Mouse (Mus musculus): ENCODE results near the gene Gm765. TPM values are rescaled to one million over a fixed set of nuclear protein-coding genes. Genes with fewer than 3 reads are reported as not detected.

Gene Gm765
- not detected in 2 replicates for polyA plus RNA-seq (2014; fragmentation: Nextera tagmentation; extraction: Ambion mirVana)

GRCm38 (mm10) chr6:98342654-98343053, at the start of gene Gm765:
Gene Gm765 (minus strand): TSS chr6:98342754.
- H3K36me3 ChIP-seq (ENCODE audit: control insufficient read depth, insufficient read depth, low read length) = no peaks in the 10 kb centered on the region
- DNase-seq (ENCODE audit: low spot score) = no peak

GRCm38 (mm10) chr6:98385487-98385886, 42.9 kb upstream of the Gm765 start:
- 82% methylated on average over 8 of the region's 8 CpGs for WGBS
- no peak for ATAC-seq (replicated peaks; ENCODE audit: low FRiP score, low TSS enrichment, low read depth)

More at GRCm38 (mm10) chr6:98342654-98343053, at the start of gene Gm765:
- no peak within 1 kb of the TSS for H3K4me3 ChIP-seq (ENCODE audit: low read depth, low read length)
- 80% methylated on average over 5 of the region's 5 CpGs for WGBS
- no peak within 1 kb of the TSS for H3K9ac ChIP-seq (ENCODE audit: low read length)
- no peaks in the 10 kb centered on the region for H3K27me3 ChIP-seq (replicated peaks; ENCODE audit: control insufficient read depth, insufficient read depth, low read length)
- no peaks in the 10 kb centered on the region for H3K4me1 ChIP-seq (replicated peaks; ENCODE audit: control insufficient read depth, insufficient read depth, low read length)
- no peak within 1 kb of the TSS for H3K4me2 ChIP-seq (ENCODE audit: low read length)
- no peaks in the 10 kb centered on the region for H3K9me3 ChIP-seq (ENCODE audit: control insufficient read depth, low read length)
- H3K27ac ChIP-seq (ENCODE audit: low read depth) = no peak within 1 kb of the TSS
- no peak for ATAC-seq (replicated peaks; ENCODE audit: low FRiP score, low TSS enrichment, low read depth)

GRCm38 (mm10) chr6:98384431-98384830, 41.9 kb upstream of the Gm765 start:
- Histone ChIP-seq H3K36me3 (ENCODE audit: control insufficient read depth, insufficient read depth, low read length) (no peaks in the 10 kb centered on the region), H3K9me3 (ENCODE audit: control insufficient read depth, low read length) (no peaks in the 10 kb centered on the region), H3K4me1 (replicated peaks; ENCODE audit: control insufficient read depth, insufficient read depth, low read length) (0 out of 2 replicates have a peak, but pooled peaks cover 3% of the 10 kb centered on the region), H3K9ac (ENCODE audit: low read length) (no peak overlapping the region), H3K4me2 (ENCODE audit: low read length) (no peak overlapping the region), H3K27me3 (replicated peaks; ENCODE audit: control insufficient read depth, insufficient read depth, low read length) (no peaks in the 10 kb centered on the region), H3K27ac (ENCODE audit: low read depth) (no peak overlapping the region), H3K4me3 (ENCODE audit: low read depth, low read length) (no peak overlapping the region)
- DNase-seq (ENCODE audit: low spot score) (no peak), ATAC-seq (replicated peaks; ENCODE audit: low FRiP score, low TSS enrichment, low read depth) (no peak)
- WGBS = 85% methylated on average over 8 of the region's 8 CpGs

More at GRCm38 (mm10) chr6:98385487-98385886, 42.9 kb upstream of the Gm765 start:
- Histone ChIP-seq H3K27me3 (replicated peaks; ENCODE audit: control insufficient read depth, insufficient read depth, low read length) (no peaks in the 10 kb centered on the region), H3K36me3 (ENCODE audit: control insufficient read depth, insufficient read depth, low read length) (no peaks in the 10 kb centered on the region), H3K27ac (ENCODE audit: low read depth) (no peak overlapping the region), H3K4me2 (ENCODE audit: low read length) (no peak overlapping the region), H3K9ac (ENCODE audit: low read length) (no peak overlapping the region), H3K4me1 (replicated peaks; ENCODE audit: control insufficient read depth, insufficient read depth, low read length) (0 out of 2 replicates have a peak, but pooled peaks cover 3% of the 10 kb centered on the region), H3K4me3 (ENCODE audit: low read depth, low read length) (no peak overlapping the region), H3K9me3 (ENCODE audit: control insufficient read depth, low read length) (no peaks in the 10 kb centered on the region)
- DNase-seq (ENCODE audit: low spot score) = no peak

GRCm38 (mm10) chr6:98383411-98383810, 40.9 kb upstream of the Gm765 start:
- Histone ChIP-seq H3K4me1 (replicated peaks; ENCODE audit: control insufficient read depth, insufficient read depth, low read length) (0 out of 2 replicates have a peak, but pooled peaks cover 3% of the 10 kb centered on the region), H3K27ac (ENCODE audit: low read depth) (no peak overlapping the region), H3K4me3 (ENCODE audit: low read depth, low read length) (no peak overlapping the region), H3K36me3 (ENCODE audit: control insufficient read depth, insufficient read depth, low read length) (no peaks in the 10 kb centered on the region), H3K9ac (ENCODE audit: low read length) (no peak overlapping the region), H3K4me2 (ENCODE audit: low read length) (no peak overlapping the region), H3K9me3 (ENCODE audit: control insufficient read depth, low read length) (no peaks in the 10 kb centered on the region), H3K27me3 (replicated peaks; ENCODE audit: control insufficient read depth, insufficient read depth, low read length) (no peaks in the 10 kb centered on the region)
- ATAC-seq (replicated peaks; ENCODE audit: low FRiP score, low TSS enrichment, low read depth) = no peak
- no peak for DNase-seq (ENCODE audit: low spot score)
- WGBS = 46% methylated on average over 6 of the region's 6 CpGs

GRCm38 (mm10) chr6:98366199-98366598, 23.6 kb upstream of the Gm765 start:
- Histone ChIP-seq H3K4me1 (replicated peaks; ENCODE audit: control insufficient read depth, insufficient read depth, low read length) (no peaks in the 10 kb centered on the region), H3K9me3 (ENCODE audit: control insufficient read depth, low read length) (no peaks in the 10 kb centered on the region), H3K27me3 (replicated peaks; ENCODE audit: control insufficient read depth, insufficient read depth, low read length) (no peaks in the 10 kb centered on the region), H3K27ac (ENCODE audit: low read depth) (no peak overlapping the region), H3K36me3 (ENCODE audit: control insufficient read depth, insufficient read depth, low read length) (no peaks in the 10 kb centered on the region), H3K4me3 (ENCODE audit: low read depth, low read length) (no peak overlapping the region), H3K9ac (ENCODE audit: low read length) (no peak overlapping the region), H3K4me2 (ENCODE audit: low read length) (no peak overlapping the region)
- 81% methylated on average over 4 of the region's 4 CpGs for WGBS
- ATAC-seq (replicated peaks; ENCODE audit: low FRiP score, low TSS enrichment, low read depth) (no peak), DNase-seq (ENCODE audit: low spot score) (no peak)

- ATAC-seq (replicated peaks; ENCODE audit: low FRiP score, low TSS enrichment, low read depth) (no peak), DNase-seq (ENCODE audit: low spot score) (no peak)
- Histone ChIP-seq H3K4me1 (replicated peaks; ENCODE audit: control insufficient read depth, insufficient read depth, low read length) (no peaks in the 10 kb centered on the region), H3K9me3 (ENCODE audit: control insufficient read depth, low read length) (no peaks in the 10 kb centered on the region), H3K27me3 (replicated peaks; ENCODE audit: control insufficient read depth, insufficient read depth, low read length) (no peaks in the 10 kb centered on the region), H3K27ac (ENCODE audit: low read depth) (no peak overlapping the region), H3K9ac (ENCODE audit: low read length) (no peak overlapping the region), H3K36me3 (ENCODE audit: control insufficient read depth, insufficient read depth, low read length) (no peaks in the 10 kb centered on the region), H3K4me3 (ENCODE audit: low read depth, low read length) (no peak overlapping the region), H3K4me2 (ENCODE audit: low read length) (no peak overlapping the region)
- WGBS = 76% methylated on average over 5 of the region's 5 CpGs
Observed at GRCm38 (mm10) chr6:98355271-98355670, 12.7 kb upstream of the Gm765 start.

GRCm38 (mm10) chr6:98353285-98353684, 10.7 kb upstream of the Gm765 start:
- Histone ChIP-seq H3K4me3 (ENCODE audit: low read depth, low read length) (no peak overlapping the region), H3K36me3 (ENCODE audit: control insufficient read depth, insufficient read depth, low read length) (no peaks in the 10 kb centered on the region), H3K4me1 (replicated peaks; ENCODE audit: control insufficient read depth, insufficient read depth, low read length) (no peaks in the 10 kb centered on the region), H3K9me3 (ENCODE audit: control insufficient read depth, low read length) (no peaks in the 10 kb centered on the region), H3K4me2 (ENCODE audit: low read length) (no peak overlapping the region), H3K9ac (ENCODE audit: low read length) (no peak overlapping the region), H3K27me3 (replicated peaks; ENCODE audit: control insufficient read depth, insufficient read depth, low read length) (no peaks in the 10 kb centered on the region), H3K27ac (ENCODE audit: low read depth) (no peak overlapping the region)
- DNase-seq (ENCODE audit: low spot score) = no peak
- 92% methylated on average over 3 of the region's 3 CpGs for WGBS
- ATAC-seq (replicated peaks; ENCODE audit: low FRiP score, low TSS enrichment, low read depth) = no peak

GRCm38 (mm10) chr6:98332714-98333113, 9.8 kb downstream of the Gm765 start:
- no peak overlapping the region for H3K9ac ChIP-seq (ENCODE audit: low read length)

GRCm38 (mm10) chr6:98311659-98312058, 30.9 kb downstream of the Gm765 start:
- Histone ChIP-seq H3K4me3 (ENCODE audit: low read depth, low read length) (no peak overlapping the region), H3K27ac (ENCODE audit: low read depth) (no peak overlapping the region)
- WGBS = 52% methylated on average over 5 of the region's 5 CpGs

More at GRCm38 (mm10) chr6:98332714-98333113, 9.8 kb downstream of the Gm765 start:
- Histone ChIP-seq H3K36me3 (ENCODE audit: control insufficient read depth, insufficient read depth, low read length) (no peaks in the 10 kb centered on the region), H3K27ac (ENCODE audit: low read depth) (no peak overlapping the region), H3K4me2 (ENCODE audit: low read length) (no peak overlapping the region), H3K27me3 (replicated peaks; ENCODE audit: control insufficient read depth, insufficient read depth, low read length) (no peaks in the 10 kb centered on the region), H3K9me3 (ENCODE audit: control insufficient read depth, low read length) (no peaks in the 10 kb centered on the region), H3K4me3 (ENCODE audit: low read depth, low read length) (no peak overlapping the region), H3K4me1 (replicated peaks; ENCODE audit: control insufficient read depth, insufficient read depth, low read length) (no peaks in the 10 kb centered on the region)
- no peak for ATAC-seq (replicated peaks; ENCODE audit: low FRiP score, low TSS enrichment, low read depth)
- WGBS = 83% methylated on average over 2 of the region's 2 CpGs
- no peak for DNase-seq (ENCODE audit: low spot score)

More at GRCm38 (mm10) chr6:98311659-98312058, 30.9 kb downstream of the Gm765 start:
- no peak for ATAC-seq (replicated peaks; ENCODE audit: low FRiP score, low TSS enrichment, low read depth)
- H3K36me3 ChIP-seq (ENCODE audit: control insufficient read depth, insufficient read depth, low read length) = no peaks in the 10 kb centered on the region
- no peak for DNase-seq (ENCODE audit: low spot score)
- H3K27me3 ChIP-seq (replicated peaks; ENCODE audit: control insufficient read depth, insufficient read depth, low read length) = no peaks in the 10 kb centered on the region
- no peaks in the 10 kb centered on the region for H3K9me3 ChIP-seq (ENCODE audit: control insufficient read depth, low read length)
- H3K9ac ChIP-seq (ENCODE audit: low read length) = no peak overlapping the region
- no peak overlapping the region for H3K4me2 ChIP-seq (ENCODE audit: low read length)
- no peaks in the 10 kb centered on the region for H3K4me1 ChIP-seq (replicated peaks; ENCODE audit: control insufficient read depth, insufficient read depth, low read length)
